Mouse (Mus musculus) G1E (cell line): ENCODE data around the gene Olfr1370.

Experiments used
- CTCF ChIP-seq: IDR thresholded peaks from 2 replicates; pipeline ENCODE4 v1.5.1; 2012; ENCODE audit warnings: low read depth, low read length, inconsistent platforms, mixed read lengths
- GATA1 ChIP-seq: IDR thresholded peaks from 2 replicates; pipeline ENCODE4 v1.6.1; 2012; ENCODE audit warnings: borderline replicate concordance, low read length, inconsistent platforms, mixed read lengths
- POLR2AphosphoS5 ChIP-seq: IDR thresholded peaks from 2 replicates; pipeline ENCODE4 v1.6.1; 2012; ENCODE audit warnings: low read depth, low read length, inconsistent platforms; ENCODE audit not compliant: insufficient replicate concordance

DNA sequence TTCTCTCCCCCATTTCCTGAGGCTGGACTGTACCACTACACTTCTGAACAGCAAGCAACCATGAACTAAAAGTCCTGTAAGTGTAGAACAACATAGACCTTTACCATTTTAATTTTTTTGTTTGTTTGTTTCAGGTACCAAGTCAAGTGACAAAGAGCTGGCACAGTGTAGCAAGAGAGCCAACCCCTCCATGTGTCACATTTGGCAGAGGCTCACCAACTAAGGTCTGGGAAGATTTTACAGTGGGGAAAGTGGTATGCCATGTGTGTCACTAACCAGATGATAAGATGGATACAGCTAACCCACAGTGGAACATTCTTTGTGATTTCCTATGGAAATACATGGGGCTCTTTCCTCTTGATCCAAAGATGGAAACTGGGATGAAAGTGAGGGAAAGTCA is 38.8 kb downstream of the Olfr1370 start:
- no peak for TF ChIP-seq CTCF
- no peak for TF ChIP-seq GATA1
- TF ChIP-seq POLR2AphosphoS5 = no peak
